Mouse (Mus musculus) bone marrow macrophage, adult 2 months (primary cell): ENCODE measurements around the gene Psmc6. TPM values are rescaled to one million over a fixed set of nuclear protein-coding genes. Genes with fewer than 3 reads are reported as not detected.

ENCODE experiments used
- H3K27ac ChIP-seq: 2 replicates; pipeline ENCODE4 v1.5.1; 2012; ENCODE audit warnings: low read depth, low read length; ENCODE audit not compliant: insufficient read depth
- H3K4me1 ChIP-seq: 2 replicates; pipeline ENCODE4 v1.6.1; 2012; ENCODE audit warnings: low read length; ENCODE audit not compliant: control insufficient read depth, insufficient read depth
- H3K4me3 ChIP-seq: 2 replicates; pipeline ENCODE4 v1.5.1; 2012; ENCODE audit warnings: mild to moderate bottlenecking, low read length, moderate library complexity; ENCODE audit not compliant: insufficient read depth
- CTCF ChIP-seq: IDR thresholded peaks from 2 replicates; pipeline ENCODE4 v1.5.1; 2012; ENCODE audit warnings: low read depth, mild to moderate bottlenecking, low read length, moderate library complexity
- POLR2A ChIP-seq: IDR thresholded peaks from 2 replicates; pipeline ENCODE4 v1.6.1; 2012; ENCODE audit warnings: mild to moderate bottlenecking, low read depth, low read length, borderline replicate concordance
- polyA plus RNA-seq: library from polyadenylated mRNA; stranded (reverse); fragments of >200 nt; gene quantifications from 2 replicates; pipeline ENCODE4 v1.2.4, GENCODE M21; 2012; ENCODE audit not compliant: missing spikeins, insufficient read depth, insufficient read length

Gene Psmc6
- polyA plus RNA-seq = 149 and 206 TPM in 2 replicates

DNA sequence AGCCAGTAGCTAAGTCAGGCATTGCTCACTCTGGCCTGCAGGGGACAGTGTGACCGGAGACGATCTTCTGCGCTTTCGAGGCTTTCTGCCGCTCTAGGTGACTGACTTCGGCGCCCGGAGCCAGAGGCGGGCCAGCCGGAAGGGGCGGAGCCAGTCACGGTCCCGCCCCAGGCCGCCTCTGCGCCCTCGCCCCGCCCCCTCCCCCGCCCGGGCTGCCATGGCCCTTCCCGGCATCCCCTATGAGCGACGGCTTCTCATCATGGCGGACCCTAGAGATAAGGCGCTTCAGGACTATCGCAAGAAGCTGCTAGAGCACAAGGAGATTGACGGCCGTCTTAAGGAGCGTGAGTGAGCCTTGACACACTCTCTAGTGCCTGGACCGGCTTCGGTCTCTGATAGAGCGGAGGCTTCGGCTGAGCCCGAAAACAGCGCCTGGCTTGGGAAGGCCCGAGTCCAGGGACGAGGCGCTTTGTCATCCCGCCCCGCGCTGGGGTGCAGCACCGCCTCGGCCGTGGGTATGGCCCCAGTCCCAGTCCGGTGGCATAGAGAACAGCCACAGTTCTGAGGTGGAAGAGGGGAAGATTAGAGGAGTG lies at the start of gene Psmc6:
Psmc6 (plus strand) TSS at position 200 of the 593 bp plus-strand sequence.
- H3K4me3 ChIP-seq = peak within 1 kb of the TSS; percentile 99
- H3K4me1 ChIP-seq = peaks cover 23% of the 10 kb centered on the region
- TF ChIP-seq CTCF = peak; percentile 62; the same call in 1 of the 2 replicates
- 0 out of 2 replicates have a peak, but pooled peaks have one; percentile 61 for TF ChIP-seq POLR2A
- peak within 1 kb of the TSS; percentile 70 for H3K27ac ChIP-seq

DNA sequence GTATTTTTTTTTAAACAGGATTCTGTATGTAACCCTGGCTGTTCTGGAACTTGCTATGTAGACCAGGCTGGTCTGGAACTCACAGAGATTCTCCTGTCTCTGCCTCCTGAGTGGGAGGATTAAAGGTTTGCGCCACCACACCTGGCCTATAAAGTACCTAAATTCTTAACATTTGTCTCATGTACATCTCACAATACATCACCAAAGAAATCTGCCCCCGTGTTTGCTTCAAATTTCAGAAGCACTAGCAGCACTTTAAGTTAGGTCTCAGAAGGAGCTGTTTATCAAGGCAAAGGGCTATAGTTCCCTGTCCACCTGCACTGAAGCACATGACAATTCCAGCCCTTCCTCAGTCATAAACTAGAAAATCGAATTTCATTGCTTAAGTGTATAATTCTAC lies 47.5 kb upstream of the Psmc6 start:
- Histone ChIP-seq H3K4me1 (no peaks in the 10 kb centered on the region), H3K4me3 (no peak overlapping the region), H3K27ac (no peak overlapping the region)
- TF ChIP-seq POLR2A (no peak), CTCF (no peak)

DNA sequence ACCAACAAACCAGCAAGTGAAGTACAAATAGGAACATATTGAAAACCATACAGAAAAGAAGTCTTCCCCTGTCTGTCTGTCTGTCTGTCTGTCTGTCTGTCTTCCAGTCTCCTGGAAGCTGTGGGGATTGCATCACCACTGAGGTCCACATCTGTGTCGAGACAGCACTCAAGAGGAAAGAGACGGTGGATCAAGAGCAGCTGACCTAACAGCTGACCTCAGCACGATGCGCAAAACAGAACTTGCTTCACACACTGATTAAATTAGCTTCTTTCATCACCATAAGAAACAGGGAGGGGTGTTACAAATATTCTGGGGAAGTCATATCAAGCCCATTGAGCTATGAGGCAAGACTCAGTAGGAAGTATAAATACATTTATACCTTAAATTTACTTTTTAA lies 38.0 kb upstream of the Psmc6 start:
- H3K4me3 ChIP-seq = no peak overlapping the region
- H3K27ac ChIP-seq = no peak overlapping the region
- no peak for TF ChIP-seq CTCF
- no peak for TF ChIP-seq POLR2A
- peaks cover 6% of the 10 kb centered on the region for H3K4me1 ChIP-seq

DNA sequence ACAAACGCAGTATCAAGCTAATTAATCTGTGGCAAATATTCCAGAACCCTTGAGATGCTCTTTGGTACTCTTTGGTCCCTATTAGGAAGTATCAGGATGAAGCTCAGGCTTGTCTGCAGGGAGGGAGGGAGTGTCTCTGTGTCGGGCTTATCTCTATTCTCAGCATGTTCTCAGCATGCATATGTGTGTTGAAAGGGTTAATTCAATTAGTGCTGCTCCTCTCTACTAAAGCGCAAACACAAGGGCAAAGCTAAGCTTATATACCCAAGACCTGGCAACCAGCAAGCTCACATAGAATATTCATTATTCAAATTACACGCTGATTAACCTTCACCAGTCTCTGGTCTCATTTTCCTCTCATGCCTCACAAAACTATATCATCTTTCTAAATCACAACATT lies 25.6 kb upstream of the Psmc6 start:
- TF ChIP-seq CTCF (no peak), POLR2A (no peak)
- peaks cover 10% of the 10 kb centered on the region for H3K4me1 ChIP-seq

DNA sequence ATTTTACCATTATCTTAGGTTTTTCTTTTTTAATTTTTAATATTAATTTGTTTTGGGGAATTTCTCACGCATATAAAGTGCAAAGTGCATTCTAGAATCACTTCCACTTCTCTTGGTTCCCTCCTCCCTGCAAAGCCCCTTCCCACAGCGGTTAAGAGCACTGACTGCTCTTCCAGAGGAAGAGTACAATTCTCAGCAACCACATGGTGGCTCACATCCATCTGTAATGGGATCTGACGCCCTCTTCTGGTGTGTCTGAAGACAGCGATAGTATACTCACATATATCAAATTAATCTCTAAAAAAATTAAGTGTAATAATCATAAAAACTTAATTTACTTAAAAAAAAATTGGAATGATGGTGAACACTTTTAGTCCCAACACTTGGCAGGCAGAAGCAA lies 25.2 kb upstream of the Psmc6 start:
- H3K27ac ChIP-seq = no peak overlapping the region
- TF ChIP-seq POLR2A = no peak
- no peak for TF ChIP-seq CTCF
- peaks cover 14% of the 10 kb centered on the region for H3K4me1 ChIP-seq
- no peak overlapping the region for H3K4me3 ChIP-seq

More for the DNA sequence above, 25.6 kb upstream of the Psmc6 start:
- Histone ChIP-seq H3K4me3 (no peak overlapping the region), H3K27ac (no peak overlapping the region)

DNA sequence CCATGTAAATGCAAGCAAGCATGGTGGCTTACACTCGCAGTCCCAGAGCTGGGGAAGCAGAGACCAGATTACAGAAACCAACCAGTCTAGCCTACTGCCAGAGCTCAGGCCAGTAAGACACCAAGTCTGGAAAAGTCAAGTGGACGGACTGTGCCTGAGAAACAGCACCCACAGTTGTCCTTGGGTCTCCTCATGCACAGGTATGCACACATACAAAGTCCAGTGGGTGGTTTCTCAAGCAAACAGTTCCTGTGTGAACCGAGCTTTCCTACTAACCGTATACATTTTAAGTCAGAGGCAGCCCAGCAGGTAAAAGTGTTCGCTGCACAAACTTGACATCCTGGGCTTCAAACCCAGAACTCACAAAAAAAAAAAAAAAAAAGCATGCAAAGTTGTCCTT lies 23.7 kb upstream of the Psmc6 start:
- H3K4me3 ChIP-seq = no peak overlapping the region
- H3K27ac ChIP-seq = no peak overlapping the region
- TF ChIP-seq POLR2A (no peak), CTCF (no peak)

DNA sequence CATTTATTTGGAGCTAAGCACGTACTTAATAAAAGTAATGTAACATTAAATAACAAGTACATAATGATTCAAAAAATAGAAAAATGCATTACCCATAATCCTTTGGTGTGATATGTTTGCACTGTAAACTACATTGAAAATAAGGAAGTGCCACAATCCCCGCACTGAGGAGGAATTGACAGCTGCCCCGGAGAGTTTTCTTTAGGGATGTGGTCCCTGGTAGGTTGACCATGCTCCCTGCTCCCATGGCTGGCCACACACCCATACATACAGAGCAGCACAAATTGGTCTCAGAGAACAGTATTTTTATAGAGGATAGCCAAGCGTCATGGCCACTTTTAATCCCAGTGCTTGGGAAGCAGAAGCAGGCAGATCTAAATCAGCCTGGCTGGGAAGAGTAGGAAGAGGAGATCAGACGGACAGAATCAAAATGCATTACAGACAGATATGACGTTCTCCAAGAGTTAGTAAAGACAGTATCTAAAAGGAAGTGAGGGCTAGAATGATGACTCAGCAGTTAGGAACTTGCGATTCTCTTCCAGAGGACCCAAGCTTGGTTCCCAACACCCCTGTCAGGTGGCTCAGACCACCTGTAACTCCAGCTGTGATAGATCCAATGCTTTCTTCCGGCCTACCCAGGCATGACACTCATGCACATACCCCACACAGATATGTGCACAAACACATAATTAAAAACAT lies 21.8 kb upstream of the Psmc6 start:
- TF ChIP-seq CTCF (no peak), POLR2A (no peak)
- peaks cover 22% of the 10 kb centered on the region for H3K4me1 ChIP-seq
- peak overlapping the region; percentile 86 for H3K27ac ChIP-seq
- peak overlapping the region; percentile 61 for H3K4me3 ChIP-seq

More for the DNA sequence above, 23.7 kb upstream of the Psmc6 start:
- peaks cover 19% of the 10 kb centered on the region for H3K4me1 ChIP-seq

DNA sequence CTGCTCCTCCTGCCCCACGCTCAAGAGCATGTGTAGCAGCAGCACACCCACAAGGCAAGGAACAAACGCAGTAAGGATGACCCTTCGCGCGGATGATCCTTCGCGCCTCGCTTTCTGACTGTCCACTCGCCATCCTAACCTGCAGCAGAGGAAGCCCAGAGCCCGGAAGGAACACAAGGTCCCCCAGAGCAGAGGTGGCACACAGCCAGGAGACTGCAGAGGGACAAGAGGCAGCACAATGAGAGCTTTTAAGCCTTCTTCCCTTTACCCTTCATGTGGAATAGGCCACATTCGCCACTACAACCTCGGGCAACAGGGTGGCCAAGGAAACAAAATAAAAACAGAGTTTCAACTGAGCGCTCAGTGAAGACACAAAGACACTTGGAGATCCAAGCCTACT lies 19.9 kb upstream of the Psmc6 start:
- Histone ChIP-seq H3K27ac (no peak overlapping the region), H3K4me3 (no peak overlapping the region), H3K4me1 (peaks cover 35% of the 10 kb centered on the region)
- TF ChIP-seq POLR2A (no peak), CTCF (no peak)

DNA sequence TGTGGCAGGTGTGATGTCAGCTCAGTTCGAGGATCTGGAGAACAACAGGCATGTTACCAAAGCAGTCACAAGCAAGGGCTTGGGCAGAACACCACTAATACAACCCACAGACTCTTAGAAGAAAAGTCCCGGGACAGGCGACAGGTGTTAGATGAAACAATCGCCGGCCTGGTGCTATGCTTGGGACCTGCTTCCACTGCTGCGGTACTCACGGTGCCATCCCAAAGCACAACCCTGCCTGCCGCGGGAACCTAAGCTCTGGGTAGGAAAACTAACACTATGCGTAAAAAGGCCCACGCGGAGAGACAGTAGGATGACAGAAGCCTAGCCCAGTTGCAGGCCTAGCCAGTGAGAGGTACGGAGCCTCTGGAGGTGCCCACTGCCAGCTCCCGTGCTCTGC lies 19.5 kb upstream of the Psmc6 start:
- Histone ChIP-seq H3K27ac (no peak overlapping the region), H3K4me3 (no peak overlapping the region), H3K4me1 (peaks cover 35% of the 10 kb centered on the region)
- TF ChIP-seq CTCF = no peak
- TF ChIP-seq POLR2A = no peak

DNA sequence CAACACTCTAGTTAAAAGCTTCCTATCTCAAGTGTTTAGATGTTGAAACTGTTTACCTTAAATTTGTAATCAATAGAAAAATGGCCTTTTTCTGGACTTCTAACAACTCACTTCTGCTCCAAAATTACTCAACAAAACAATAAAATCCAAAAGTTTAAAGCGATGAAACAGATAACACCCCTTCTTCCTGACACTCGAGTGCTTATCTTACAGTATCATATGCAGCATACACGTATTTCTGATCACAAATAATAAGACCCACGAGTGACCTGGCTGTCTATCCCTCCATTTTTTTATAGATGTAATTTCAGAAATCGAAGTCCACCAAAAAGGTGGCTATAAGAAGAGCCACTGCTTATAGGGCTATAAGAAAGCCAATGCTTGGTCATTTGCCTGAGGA lies 12.7 kb upstream of the Psmc6 start:
- Histone ChIP-seq H3K27ac (no peak overlapping the region), H3K4me1 (peaks cover 44% of the 10 kb centered on the region), H3K4me3 (peak overlapping the region; percentile 96)
- no peak for TF ChIP-seq CTCF

DNA sequence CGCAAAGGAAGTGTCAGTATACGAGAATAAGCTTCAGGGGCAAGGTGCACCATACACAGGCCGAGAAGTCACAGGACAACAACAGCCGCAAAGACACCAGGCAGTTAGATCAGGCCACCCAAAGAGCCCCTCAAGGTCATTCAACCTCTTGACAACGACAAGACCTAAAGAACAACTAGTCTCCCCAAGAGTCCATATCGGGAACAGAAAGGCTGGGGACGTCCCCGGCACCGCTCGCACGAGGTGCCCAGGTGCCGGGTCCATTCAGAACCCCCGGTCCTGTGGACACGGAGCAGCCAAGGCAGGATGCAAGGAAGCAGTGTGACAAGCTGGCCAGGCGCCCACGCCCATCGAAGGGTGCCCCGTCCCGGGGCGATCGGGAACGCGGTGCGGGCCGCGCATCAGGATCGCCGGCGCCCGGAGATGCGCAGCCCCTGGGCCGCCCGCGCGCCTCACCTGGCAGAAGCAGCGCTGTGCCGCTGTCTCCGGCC lies 11.6 kb upstream of the Psmc6 start:
- Histone ChIP-seq H3K4me1 (peaks cover 51% of the 10 kb centered on the region), H3K4me3 (peak overlapping the region; percentile 96), H3K27ac (peak overlapping the region; percentile 19; the same call in 1 of the 2 replicates)
- TF ChIP-seq POLR2A (no peak), CTCF (no peak)
